Mouse (Mus musculus): ENCODE results near the gene Dus2. TPM values are rescaled to one million over a fixed set of nuclear protein-coding genes. Genes with fewer than 3 reads are reported as not detected.

The Dus2 gene
- polyA plus RNA-seq, 1 experiment from 2014 or later: 19.7 TPM

- no peak for ATAC-seq (ENCODE audit: low FRiP score, low TSS enrichment)
- Histone ChIP-seq H3K4me1 (ENCODE audit: insufficient read depth, low read length) (no peaks in the 10 kb centered on the region), H3K4me2 (replicated peaks; ENCODE audit: low read depth, low read length) (no peak overlapping the region), H3K27me3 (ENCODE audit: insufficient read depth, low read length) (no peaks in the 10 kb centered on the region), H3K9ac (replicated peaks; ENCODE audit: low read length) (no peak overlapping the region), H3K4me3 (ENCODE audit: low read length) (no peak overlapping the region), H3K27ac (ENCODE audit: low read length) (no peak overlapping the region), H3K36me3 (ENCODE audit: insufficient read depth, low read length) (peaks cover 4% of the 10 kb centered on the region; the same call in 1 of the 2 replicates), H3K9me3 (ENCODE audit: low read length) (no peaks in the 10 kb centered on the region)
These were observed 31.3 kb downstream of the Dus2 start for GRCm38 (mm10) chr8:106022483-106022882.

- H3K9me3 ChIP-seq (ENCODE audit: low read length): no peaks in the 10 kb centered on the region
- no peaks in the 10 kb centered on the region for H3K4me1 ChIP-seq (ENCODE audit: insufficient read depth, low read length)
- no peaks in the 10 kb centered on the region for H3K27me3 ChIP-seq (ENCODE audit: insufficient read depth, low read length)
- H3K27ac ChIP-seq (ENCODE audit: low read length): no peak overlapping the region
- no peak overlapping the region for H3K9ac ChIP-seq (replicated peaks; ENCODE audit: low read length)
- no peak overlapping the region for H3K4me2 ChIP-seq (replicated peaks; ENCODE audit: low read depth, low read length)
- peaks cover 3% of the 10 kb centered on the region; the same call in 1 of the 2 replicates for H3K36me3 ChIP-seq (ENCODE audit: insufficient read depth, low read length)
- 93% methylated on average over 10 of the region's 10 CpGs for WGBS
- no peak overlapping the region for H3K4me3 ChIP-seq (ENCODE audit: low read length)
- no peak for ATAC-seq (ENCODE audit: low FRiP score, low TSS enrichment)
These were observed 47.6 kb downstream of the Dus2 start for GRCm38 (mm10) chr8:106038721-106039120.

- no peaks in the 10 kb centered on the region for H3K27me3 ChIP-seq (ENCODE audit: insufficient read depth, low read length)
- H3K36me3 ChIP-seq (ENCODE audit: insufficient read depth, low read length): peaks cover 3% of the 10 kb centered on the region; the same call in 1 of the 2 replicates
- H3K9me3 ChIP-seq (ENCODE audit: low read length): no peaks in the 10 kb centered on the region
- H3K4me2 ChIP-seq (replicated peaks; ENCODE audit: low read depth, low read length): no peak overlapping the region
- no peak overlapping the region for H3K9ac ChIP-seq (replicated peaks; ENCODE audit: low read length)
- H3K4me1 ChIP-seq (ENCODE audit: insufficient read depth, low read length): peaks cover 6% of the 10 kb centered on the region; the same call in 1 of the 2 replicates
- no peak for ATAC-seq (ENCODE audit: low FRiP score, low TSS enrichment)
- WGBS: 86% methylated on average over 4 of the region's 4 CpGs
- H3K27ac ChIP-seq (ENCODE audit: low read length): no peak overlapping the region
- H3K4me3 ChIP-seq (ENCODE audit: low read length): no peak overlapping the region
These were observed 48.5 kb downstream of the Dus2 start for GRCm38 (mm10) chr8:106039605-106040004.

- no peak overlapping the region for H3K4me2 ChIP-seq (replicated peaks; ENCODE audit: low read depth, low read length)
- no peaks in the 10 kb centered on the region for H3K9me3 ChIP-seq (ENCODE audit: low read length)
- H3K27me3 ChIP-seq (ENCODE audit: insufficient read depth, low read length): no peaks in the 10 kb centered on the region
- H3K4me1 ChIP-seq (ENCODE audit: insufficient read depth, low read length): peaks cover 9% of the 10 kb centered on the region; the same call in 1 of the 2 replicates
- peaks cover 8% of the 10 kb centered on the region; the same call in 1 of the 2 replicates for H3K36me3 ChIP-seq (ENCODE audit: insufficient read depth, low read length)
- ATAC-seq (ENCODE audit: low FRiP score, low TSS enrichment): no peak
- WGBS: 79% methylated on average over 4 of the region's 4 CpGs
- H3K9ac ChIP-seq (replicated peaks; ENCODE audit: low read length): no peak overlapping the region
- H3K4me3 ChIP-seq (ENCODE audit: low read length): no peak overlapping the region
- no peak overlapping the region for H3K27ac ChIP-seq (ENCODE audit: low read length)
These were observed 49.1 kb downstream of the Dus2 start for GRCm38 (mm10) chr8:106040218-106040617.

GRCm38 (mm10) chr8:106043055-106043454 lies 51.9 kb downstream of the Dus2 start:
- H3K9me3 ChIP-seq (ENCODE audit: low read length): no peaks in the 10 kb centered on the region
- peaks cover 9% of the 10 kb centered on the region; the same call in 1 of the 2 replicates for H3K4me1 ChIP-seq (ENCODE audit: insufficient read depth, low read length)
- peaks cover 8% of the 10 kb centered on the region; the same call in 1 of the 2 replicates for H3K36me3 ChIP-seq (ENCODE audit: insufficient read depth, low read length)
- no peak overlapping the region for H3K9ac ChIP-seq (replicated peaks; ENCODE audit: low read length)
- no peaks in the 10 kb centered on the region for H3K27me3 ChIP-seq (ENCODE audit: insufficient read depth, low read length)
- ATAC-seq (ENCODE audit: low FRiP score, low TSS enrichment): no peak
- no peak overlapping the region for H3K4me2 ChIP-seq (replicated peaks; ENCODE audit: low read depth, low read length)
- 69% methylated on average over 2 of the region's 2 CpGs for WGBS
- no peak overlapping the region for H3K27ac ChIP-seq (ENCODE audit: low read length)
- no peak overlapping the region for H3K4me3 ChIP-seq (ENCODE audit: low read length)

- Histone ChIP-seq H3K9me3 (ENCODE audit: low read length) (no peaks in the 10 kb centered on the region), H3K36me3 (ENCODE audit: insufficient read depth, low read length) (peaks cover 8% of the 10 kb centered on the region; the same call in 1 of the 2 replicates), H3K27me3 (ENCODE audit: insufficient read depth, low read length) (no peaks in the 10 kb centered on the region), H3K4me3 (ENCODE audit: low read length) (no peak overlapping the region), H3K4me1 (ENCODE audit: insufficient read depth, low read length) (peaks cover 9% of the 10 kb centered on the region; the same call in 1 of the 2 replicates), H3K4me2 (replicated peaks; ENCODE audit: low read depth, low read length) (no peak overlapping the region), H3K9ac (replicated peaks; ENCODE audit: low read length) (no peak overlapping the region), H3K27ac (ENCODE audit: low read length) (no peak overlapping the region)
- ATAC-seq (ENCODE audit: low FRiP score, low TSS enrichment): peak; percentile 78; the same call in 1 of the 2 replicates
- 37% methylated on average over 3 of the region's 3 CpGs for WGBS
These were observed 53.0 kb downstream of the Dus2 start for GRCm38 (mm10) chr8:106044151-106044550.

GRCm38 (mm10) chr8:106046872-106047559 lies 55.9 kb downstream of the Dus2 start:
- H3K27me3 ChIP-seq (ENCODE audit: insufficient read depth, low read length): no peaks in the 10 kb centered on the region
- H3K9ac ChIP-seq (replicated peaks; ENCODE audit: low read length): no peak overlapping the region
- H3K27ac ChIP-seq (ENCODE audit: low read length): no peak overlapping the region
- H3K4me3 ChIP-seq (ENCODE audit: low read length): no peak overlapping the region
- peaks cover 9% of the 10 kb centered on the region; the same call in 1 of the 2 replicates for H3K4me1 ChIP-seq (ENCODE audit: insufficient read depth, low read length)
- no peak overlapping the region for H3K4me2 ChIP-seq (replicated peaks; ENCODE audit: low read depth, low read length)
- peaks cover 16% of the 10 kb centered on the region for H3K36me3 ChIP-seq (ENCODE audit: insufficient read depth, low read length)
- WGBS: 92% methylated on average over 11 of the region's 11 CpGs
- ATAC-seq (ENCODE audit: low FRiP score, low TSS enrichment): no peak
- no peaks in the 10 kb centered on the region for H3K9me3 ChIP-seq (ENCODE audit: low read length)

GRCm38 (mm10) chr8:106047854-106048630 lies 56.9 kb downstream of the Dus2 start:
- Histone ChIP-seq H3K27ac (ENCODE audit: low read length) (no peak overlapping the region), H3K9ac (replicated peaks; ENCODE audit: low read length) (no peak overlapping the region), H3K4me2 (replicated peaks; ENCODE audit: low read depth, low read length) (no peak overlapping the region), H3K27me3 (ENCODE audit: insufficient read depth, low read length) (no peaks in the 10 kb centered on the region), H3K4me1 (ENCODE audit: insufficient read depth, low read length) (peaks cover 9% of the 10 kb centered on the region; the same call in 1 of the 2 replicates), H3K4me3 (ENCODE audit: low read length) (no peak overlapping the region), H3K36me3 (ENCODE audit: insufficient read depth, low read length) (peaks cover 16% of the 10 kb centered on the region), H3K9me3 (ENCODE audit: low read length) (no peaks in the 10 kb centered on the region)
- no peak for ATAC-seq (ENCODE audit: low FRiP score, low TSS enrichment)
- 79% methylated on average over 5 of the region's 5 CpGs for WGBS

GRCm38 (mm10) chr8:106049840-106050239 lies 58.7 kb downstream of the Dus2 start:
- Histone ChIP-seq H3K4me1 (ENCODE audit: insufficient read depth, low read length) (peaks cover 4% of the 10 kb centered on the region; the same call in 1 of the 2 replicates), H3K27ac (ENCODE audit: low read length) (no peak overlapping the region), H3K36me3 (ENCODE audit: insufficient read depth, low read length) (peaks cover 18% of the 10 kb centered on the region), H3K4me2 (replicated peaks; ENCODE audit: low read depth, low read length) (no peak overlapping the region), H3K4me3 (ENCODE audit: low read length) (no peak overlapping the region), H3K9me3 (ENCODE audit: low read length) (no peaks in the 10 kb centered on the region), H3K27me3 (ENCODE audit: insufficient read depth, low read length) (no peaks in the 10 kb centered on the region), H3K9ac (replicated peaks; ENCODE audit: low read length) (no peak overlapping the region)
- ATAC-seq (ENCODE audit: low FRiP score, low TSS enrichment): no peak
- 90% methylated on average over 6 of the region's 6 CpGs for WGBS

GRCm38 (mm10) chr8:106051068-106051467 lies 59.9 kb downstream of the Dus2 start:
- ATAC-seq (ENCODE audit: low FRiP score, low TSS enrichment): no peak
- Histone ChIP-seq H3K9me3 (ENCODE audit: low read length) (no peaks in the 10 kb centered on the region), H3K4me3 (ENCODE audit: low read length) (no peak overlapping the region), H3K9ac (replicated peaks; ENCODE audit: low read length) (no peak overlapping the region), H3K4me1 (ENCODE audit: insufficient read depth, low read length) (peaks cover 3% of the 10 kb centered on the region; the same call in 1 of the 2 replicates), H3K27me3 (ENCODE audit: insufficient read depth, low read length) (no peaks in the 10 kb centered on the region), H3K4me2 (replicated peaks; ENCODE audit: low read depth, low read length) (no peak overlapping the region), H3K27ac (ENCODE audit: low read length) (no peak overlapping the region), H3K36me3 (ENCODE audit: insufficient read depth, low read length) (peaks cover 15% of the 10 kb centered on the region)
- WGBS: 91% methylated on average over 3 of the region's 3 CpGs
